Mouse (Mus musculus): ENCODE measurements around the gene Hoxc6.
A peak's percentile ranks its signal among the peaks of the same experiment; 100 is the strongest.

Hoxc6 gene

GRCm38 (mm10) chr15:103040601-103041000 is 42.5 kb downstream of the Hoxc6 start:
- peak in 1 of 2 experiments; percentile 33 for DNase-seq

DNA sequence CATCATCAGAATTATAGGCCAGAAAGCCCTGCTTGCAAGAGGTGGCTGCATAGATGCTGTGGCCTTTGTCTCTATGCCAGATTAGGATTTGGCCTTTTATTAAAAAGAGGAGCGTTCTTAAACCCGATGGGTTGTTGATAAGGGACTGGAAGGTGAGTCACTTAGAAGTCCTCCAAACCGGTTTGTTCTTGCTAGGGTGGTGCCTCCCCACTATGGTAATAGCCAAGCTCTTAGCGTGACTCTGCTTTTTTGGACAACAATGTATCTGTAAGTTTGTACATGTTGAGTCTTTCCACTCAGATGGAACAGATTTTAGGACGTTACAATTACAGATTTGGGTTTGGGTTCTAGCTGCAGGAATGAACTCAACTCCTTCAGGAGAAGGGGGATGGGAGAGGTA is 43.6 kb downstream of the Hoxc6 start:
- DNase-seq: no peak

- peak; percentile 26 to 59 for DNase-seq
These were observed 44.2 kb downstream of the Hoxc6 start for GRCm38 (mm10) chr15:103042209-103042608.

DNA sequence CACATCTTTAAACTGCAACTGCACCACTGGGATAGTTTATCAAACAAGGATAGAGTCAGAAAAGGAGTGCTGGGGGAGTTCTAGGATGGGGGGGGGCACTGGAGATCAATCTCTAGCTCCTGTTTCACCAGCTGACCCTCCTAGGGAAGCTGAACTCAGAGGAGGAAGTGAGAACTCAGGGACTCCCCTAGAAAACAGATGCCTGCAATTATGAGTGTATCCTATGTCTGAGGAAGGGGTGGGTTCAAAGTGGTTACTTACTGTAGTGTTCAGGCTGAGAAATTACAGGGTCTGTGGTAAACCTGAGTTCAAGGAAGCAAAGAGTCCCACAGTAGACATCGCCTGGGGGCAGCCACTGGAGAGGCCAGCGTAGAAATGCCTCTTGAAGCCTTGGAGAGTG is 53.6 kb downstream of the Hoxc6 start:
- DNase-seq: no peak

- DNase-seq: no peak
These were observed 55.2 kb downstream of the Hoxc6 start for GRCm38 (mm10) chr15:103053210-103053609.

DNA sequence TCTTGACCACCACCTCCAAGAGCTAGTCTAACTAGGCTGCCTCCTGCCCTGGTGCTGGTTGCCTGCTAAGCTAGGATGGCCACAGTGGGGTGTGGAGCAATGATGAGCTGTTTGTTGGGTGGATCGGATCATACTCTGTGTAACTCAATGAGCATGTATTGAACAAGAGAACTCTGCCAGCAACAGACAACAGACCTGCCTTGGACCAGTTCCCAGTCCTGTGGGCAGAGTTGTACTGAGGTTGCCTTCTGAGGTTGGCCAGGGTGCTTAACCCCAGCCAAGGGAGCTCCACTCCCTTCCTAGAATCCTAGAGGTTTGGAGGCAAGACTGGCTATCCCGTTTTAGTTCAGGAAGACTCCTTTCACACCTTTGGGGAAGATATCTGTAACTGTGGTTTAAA is 58.3 kb downstream of the Hoxc6 start:
- peak; percentile 51 to 58 for DNase-seq

- DNase-seq: peak; percentile 28 to 49
These were observed 60.7 kb downstream of the Hoxc6 start for GRCm38 (mm10) chr15:103058715-103059114.

DNA sequence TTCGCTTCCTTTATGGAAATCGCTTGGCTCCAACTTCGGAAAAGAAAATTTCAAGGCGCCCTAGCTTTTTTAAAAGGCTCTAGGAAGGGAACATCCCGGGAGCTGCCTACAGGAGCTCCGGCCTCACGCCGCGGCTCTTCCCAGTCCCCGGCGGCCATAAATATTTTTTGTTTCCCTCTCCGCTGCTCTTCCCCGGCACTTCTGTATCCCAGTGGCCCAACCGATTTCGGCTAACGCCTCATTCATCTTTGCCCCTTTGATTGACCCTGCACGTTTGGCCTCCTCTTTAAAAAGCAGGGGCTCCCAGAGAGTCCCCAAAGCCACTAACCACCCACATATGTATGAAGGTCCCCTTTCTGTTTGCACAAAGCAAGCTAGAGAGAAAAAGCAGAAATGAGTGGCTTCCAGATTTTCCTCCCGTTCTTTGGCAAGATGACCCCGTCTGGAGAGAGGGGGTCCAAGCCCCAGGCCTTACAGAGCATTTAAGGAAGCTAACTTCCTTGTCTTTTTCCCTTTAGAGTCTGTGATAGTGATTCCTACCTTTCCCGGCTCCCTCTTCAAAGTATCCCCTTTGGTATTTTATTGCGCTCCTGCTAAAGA is 61.4 kb downstream of the Hoxc6 start:
- DNase-seq: peak in 1 of 2 experiments; percentile 39

DNA sequence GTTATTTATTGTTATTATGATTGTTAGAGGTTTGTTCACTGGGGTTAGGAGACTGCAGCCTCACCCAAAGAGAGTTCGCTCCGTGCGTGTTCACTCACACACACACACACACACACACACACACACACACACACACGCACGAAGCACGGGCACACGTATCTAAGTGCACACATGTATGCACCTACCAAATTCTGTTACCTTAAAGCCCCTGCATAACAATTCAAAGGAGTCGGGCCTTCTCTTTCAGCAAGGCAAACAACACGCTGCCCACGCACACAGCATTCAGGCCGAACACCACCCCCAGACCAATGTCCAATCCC is 61.9 kb downstream of the Hoxc6 start:
- peak in 1 of 2 experiments; percentile 71 for DNase-seq

- peak; percentile 78 to 82 for DNase-seq
These were observed 62.5 kb downstream of the Hoxc6 start for GRCm38 (mm10) chr15:103060341-103061130.

DNA sequence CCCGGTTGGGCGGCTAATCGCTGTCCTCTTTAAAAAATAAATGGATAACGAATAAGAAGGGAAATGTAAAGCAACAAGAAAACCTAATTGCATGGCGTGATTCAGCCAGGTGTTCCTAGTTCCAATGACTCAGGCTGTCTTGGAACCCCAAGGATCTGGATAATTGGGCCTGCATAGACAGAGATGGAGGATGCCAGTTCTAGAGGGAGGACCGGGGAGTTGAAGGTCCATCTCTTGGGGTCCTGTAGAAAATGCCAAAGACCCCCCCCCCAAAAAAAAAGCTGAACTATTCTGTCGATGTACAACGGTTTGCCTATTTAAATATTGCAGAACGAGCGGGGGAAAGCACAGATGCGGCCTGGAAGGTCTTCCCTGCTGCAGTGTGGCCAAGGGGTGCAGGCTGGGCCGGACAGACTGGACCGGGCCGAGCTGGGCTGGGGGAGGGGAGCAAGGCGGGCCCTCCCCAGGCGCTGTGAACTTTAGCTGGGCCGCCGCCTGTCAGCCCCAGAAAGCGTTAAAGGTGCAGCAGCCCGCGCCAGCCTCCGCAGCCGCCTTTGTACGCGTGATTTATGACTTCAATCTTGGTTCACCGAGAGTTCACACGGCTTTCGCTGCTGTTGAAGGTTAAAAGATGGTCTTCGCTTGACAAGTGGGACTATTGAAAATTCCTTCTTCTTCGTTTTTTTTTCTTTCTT is 63.2 kb downstream of the Hoxc6 start:
- peak; percentile 85 to 89 for DNase-seq

Data from kidney, postnatal 36 days (tissue).